Mouse (Mus musculus) thymus, adult 2 months (tissue): ENCODE measurements around the gene Eif4enif1.
"Not testable (repeated sequence)": the region's sequence is repeated elsewhere in the genome, so short reads cannot be mapped to it uniquely, and the experiment has no call there.

ENCODE experiments used
- CTCF ChIP-seq: fragments of 200-500 bp; IDR thresholded peaks from 2 replicates; pipeline ENCODE4 v1.5.1; 2012; ENCODE audit warnings: mild to moderate bottlenecking, control low read depth, low read length, moderate library complexity, borderline replicate concordance; ENCODE audit not compliant: control insufficient read depth, poor library complexity, insufficient read depth; ENCODE audit errors: extremely low read depth
- POLR2A ChIP-seq: fragments of 200-500 bp; IDR thresholded peaks from 2 replicates; pipeline ENCODE4 v1.6.1; 2012; ENCODE audit warnings: mild to moderate bottlenecking, low read length, control low read depth, moderate library complexity; ENCODE audit not compliant: control insufficient read depth, poor library complexity, insufficient read depth; ENCODE audit errors: extremely low read depth

DNA sequence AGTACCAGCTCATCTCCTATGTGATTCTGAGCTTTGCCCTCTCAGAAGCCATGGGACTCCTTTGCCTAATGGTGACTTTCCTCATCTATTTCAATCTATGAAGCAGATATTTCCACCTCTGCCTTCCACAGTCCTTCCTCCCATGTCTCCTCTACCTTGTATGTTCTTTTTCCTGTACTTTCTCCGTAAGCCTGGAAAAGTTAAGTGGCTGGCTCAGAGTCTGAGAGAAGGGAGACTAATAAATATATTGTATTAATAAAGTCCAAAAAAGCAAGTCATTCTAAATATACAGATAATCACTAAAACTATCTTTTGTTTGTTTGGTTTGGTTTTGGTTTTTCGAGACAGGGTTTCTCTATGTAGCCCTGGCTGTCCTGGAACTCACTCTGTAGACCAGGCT is 39.1 kb upstream of the Eif4enif1 start:
- TF ChIP-seq CTCF, POLR2A: not testable (repeated sequence)
